Mouse (Mus musculus): ENCODE results near the gene Bmt2.

Gene Bmt2

GRCm38 (mm10) chr6:13677818-13678282, at the start of gene Bmt2:
Gene Bmt2 (minus strand): TSS chr6:13677966.
- peak; percentile 99 for DNase-seq

- no peak for DNase-seq
These were observed 44.4 kb upstream of the Bmt2 start for GRCm38 (mm10) chr6:13722166-13722565.

GRCm38 (mm10) chr6:13714867-13715266, 37.1 kb upstream of the Bmt2 start:
- DNase-seq, result no peak

GRCm38 (mm10) chr6:13696882-13697281, 19.1 kb upstream of the Bmt2 start:
- DNase-seq, result no peak

- DNase-seq, result no peak
These were observed 17.5 kb upstream of the Bmt2 start for GRCm38 (mm10) chr6:13695103-13695845.

GRCm38 (mm10) chr6:13691657-13692294, 14.0 kb upstream of the Bmt2 start:
- no peak for DNase-seq

GRCm38 (mm10) chr6:13690398-13690797, 12.6 kb upstream of the Bmt2 start:
- DNase-seq, result no peak

- no peak for DNase-seq
These were observed 6.3 kb upstream of the Bmt2 start for GRCm38 (mm10) chr6:13683929-13684595.

- DNase-seq, result no peak
These were observed 583 bp upstream of the Bmt2 start for GRCm38 (mm10) chr6:13678349-13678748.

- DNase-seq, result peak; percentile 33 to 50
These were observed 515 bp downstream of the Bmt2 start for GRCm38 (mm10) chr6:13677141-13677761.

- no peak for DNase-seq
These were observed 1.6 kb downstream of the Bmt2 start for GRCm38 (mm10) chr6:13676196-13676595.

- no peak for DNase-seq
These were observed 3.0 kb downstream of the Bmt2 start for GRCm38 (mm10) chr6:13674600-13675305.

- DNase-seq, result no peak
These were observed 12.1 kb downstream of the Bmt2 start for GRCm38 (mm10) chr6:13665646-13666045.

- DNase-seq, result no peak
These were observed 19.8 kb downstream of the Bmt2 start for GRCm38 (mm10) chr6:13658016-13658415.

GRCm38 (mm10) chr6:13654081-13654480, 23.7 kb downstream of the Bmt2 start:
- DNase-seq, result no peak

- DNase-seq, result no peak
These were observed 25.5 kb downstream of the Bmt2 start for GRCm38 (mm10) chr6:13652284-13652683.

GRCm38 (mm10) chr6:13650854-13651253, 26.9 kb downstream of the Bmt2 start:
- no peak for DNase-seq

GRCm38 (mm10) chr6:13648305-13648704, 29.5 kb downstream of the Bmt2 start:
- DNase-seq, result no peak

GRCm38 (mm10) chr6:13636582-13636989, 41.2 kb downstream of the Bmt2 start:
- no peak for DNase-seq

- DNase-seq, result no peak
These were observed 45.2 kb downstream of the Bmt2 start for GRCm38 (mm10) chr6:13632571-13632970.

GRCm38 (mm10) chr6:13630607-13631006, 47.2 kb downstream of the Bmt2 start:
- no peak for DNase-seq

GRCm38 (mm10) chr6:13619618-13620017, 58.1 kb downstream of the Bmt2 start:
- no peak for DNase-seq

- DNase-seq, result no peak
These were observed 60.7 kb downstream of the Bmt2 start for GRCm38 (mm10) chr6:13617110-13617509.

Data from kidney, adult 8-10 months (tissue).